ENCODE assay signal across 18 mouse cellular contexts in genomic region chr11:44881056-44881683, GRCm38 (mm10).
"Had no signal": no experiment of that assay in that cellular context is flagged by ENCODE, and none has a peak within 500 bp of the region (broad histone marks: within the 10 kb centered on the region; RNA-seq: fewer than 3 reads in every experiment).

No protein-coding gene starts in this region.

- H3K36me3 ChIP-seq: limb, embryonic 10.5 days; lung, embryonic 15.5 days; midbrain, embryonic 10.5 days; neural tube, embryonic 15.5 days had no signal

- H3K4me3 ChIP-seq: left cerebral cortex, adult 2 months; limb, embryonic 10.5 days; lung, embryonic 15.5 days; midbrain, embryonic 10.5 days; myocyte; neural tube, embryonic 15.5 days had no signal

- H3K4me2 ChIP-seq: liver, embryonic 11.5 days; lung, embryonic 15.5 days; neural tube, embryonic 15.5 days had no signal

- ATAC-seq: inflammation-experienced regulatory T-cells, adult 6 months; intestine, postnatal 0 days had no signal

- H3K27me3 ChIP-seq: lung, embryonic 15.5 days; neural tube, embryonic 15.5 days had no signal

- DNase-seq: kidney, adult 8-10 months; kidney, postnatal 36 days; lung, postnatal 14 days; midbrain, embryonic 14.5 days; right cerebral cortex, adult 18-20 months; right cerebral cortex, postnatal 25 days had no signal

- H3K4me1 ChIP-seq: limb, embryonic 10.5 days; lung, embryonic 15.5 days; midbrain, embryonic 10.5 days had no signal

- H3K27ac ChIP-seq: kidney, postnatal 0 days; left cerebral cortex, adult 2 months; limb, embryonic 10.5 days; lung, embryonic 15.5 days; macrophage; midbrain, embryonic 10.5 days; neural tube, embryonic 15.5 days; stomach, postnatal 0 days had no signal

- H3K9me3 ChIP-seq: limb, embryonic 10.5 days; lung, embryonic 15.5 days; midbrain, embryonic 10.5 days; neural tube, embryonic 15.5 days had no signal

- H3K9ac ChIP-seq: lung, embryonic 15.5 days; neural tube, embryonic 15.5 days had no signal
